Mouse (Mus musculus): ENCODE results near the gene Perp. TPM values are rescaled to one million over a fixed set of nuclear protein-coding genes. Genes with fewer than 3 reads are reported as not detected.

Gene Perp
- polyA plus RNA-seq (2015; fragmentation: Nextera tagmentation; extraction: Ambion mirVana): 17.0 and 18.1 TPM in 2 replicates

GRCm38 (mm10) chr10:18844441-18845286 is at the start of gene Perp:
Gene Perp, plus strand, starts transcription at chr10:18845020.
- peaks cover 57% of the 10 kb centered on the region for H3K27me3 ChIP-seq
- 2% methylated on average over 54 of the region's 54 CpGs for WGBS
- no peaks in the 10 kb centered on the region for H3K36me3 ChIP-seq
- peak; percentile 97 for ATAC-seq (replicated peaks; ENCODE audit: low FRiP score)
- peak within 1 kb of the TSS; percentile 49 for H3K9ac ChIP-seq
- H3K4me3 ChIP-seq (replicated peaks): peak within 1 kb of the TSS; percentile 58
- peak within 1 kb of the TSS; percentile 93 for H3K4me2 ChIP-seq
- no peaks in the 10 kb centered on the region for H3K9me3 ChIP-seq (replicated peaks)
- peaks cover 10% of the 10 kb centered on the region for H3K4me1 ChIP-seq
- peak within 1 kb of the TSS; percentile 27; the same call in 1 of the 2 replicates for H3K27ac ChIP-seq

- no peak overlapping the region for H3K4me3 ChIP-seq (replicated peaks)
- ATAC-seq (replicated peaks; ENCODE audit: low FRiP score): no peak
- H3K27ac ChIP-seq: no peak overlapping the region
- H3K36me3 ChIP-seq: no peaks in the 10 kb centered on the region
- 0 out of 2 replicates have a peak, but pooled peaks cover 3% of the 10 kb centered on the region for H3K4me1 ChIP-seq
- no peak overlapping the region for H3K4me2 ChIP-seq
- 88% methylated on average over 2 of the region's 2 CpGs for WGBS
- no peak overlapping the region for H3K9ac ChIP-seq
- no peaks in the 10 kb centered on the region for H3K9me3 ChIP-seq (replicated peaks)
- no peaks in the 10 kb centered on the region for H3K27me3 ChIP-seq
These were observed 33.1 kb upstream of the Perp start for GRCm38 (mm10) chr10:18811751-18812150.

DNA sequence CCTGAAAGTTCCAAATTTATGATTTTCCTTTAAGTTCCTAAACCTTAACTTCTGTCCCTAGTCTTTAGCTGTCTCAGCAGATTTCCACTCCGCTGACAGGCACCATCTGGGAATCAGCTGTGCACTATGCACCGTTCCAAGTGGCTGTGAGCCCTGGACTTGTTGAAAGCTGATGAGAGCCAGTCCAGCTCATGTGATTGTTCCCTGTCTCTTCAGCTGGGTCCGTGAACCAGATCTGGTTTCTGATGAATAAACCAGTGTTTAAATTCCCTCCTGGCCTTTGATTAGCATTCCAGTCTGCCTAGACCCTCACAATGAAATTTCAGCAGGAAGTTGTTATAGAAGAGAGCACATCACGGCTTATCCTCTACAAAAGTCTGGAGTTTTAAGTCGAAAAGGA is 28.3 kb upstream of the Perp start:
- Histone ChIP-seq H3K9ac (no peak overlapping the region), H3K36me3 (no peaks in the 10 kb centered on the region), H3K9me3 (replicated peaks) (no peaks in the 10 kb centered on the region), H3K4me1 (0 out of 2 replicates have a peak, but pooled peaks cover 3% of the 10 kb centered on the region), H3K27ac (no peak overlapping the region), H3K4me2 (no peak overlapping the region), H3K4me3 (replicated peaks) (no peak overlapping the region), H3K27me3 (no peaks in the 10 kb centered on the region)
- ATAC-seq (replicated peaks; ENCODE audit: low FRiP score): peak; percentile 79
- 40% methylated on average over 5 of the region's 5 CpGs for WGBS

GRCm38 (mm10) chr10:18825143-18825542 is 19.7 kb upstream of the Perp start:
- Histone ChIP-seq H3K4me2 (no peak overlapping the region), H3K27me3 (no peaks in the 10 kb centered on the region), H3K4me3 (replicated peaks) (no peak overlapping the region), H3K9ac (no peak overlapping the region), H3K9me3 (replicated peaks) (no peaks in the 10 kb centered on the region), H3K4me1 (no peaks in the 10 kb centered on the region), H3K27ac (no peak overlapping the region), H3K36me3 (no peaks in the 10 kb centered on the region)
- no peak for ATAC-seq (replicated peaks; ENCODE audit: low FRiP score)

DNA sequence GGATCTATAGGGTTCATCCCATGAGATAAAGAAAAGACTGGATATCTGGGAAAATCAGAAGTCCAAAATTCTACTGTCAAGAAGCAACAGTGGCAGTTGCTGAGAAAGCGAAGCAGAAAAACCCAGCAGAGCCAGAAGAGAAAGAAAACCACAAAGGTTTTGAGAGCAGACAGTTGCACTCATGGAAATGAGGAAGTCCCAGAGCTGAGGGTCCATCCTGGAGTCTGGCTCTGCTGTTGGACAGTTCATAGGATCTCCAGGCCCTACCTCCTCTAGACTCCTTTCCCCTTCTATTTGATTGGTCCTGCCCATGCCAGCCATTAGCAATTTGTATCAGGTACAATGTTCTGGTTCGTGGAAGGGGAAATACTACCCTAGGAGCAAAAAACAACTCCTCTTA is 18.7 kb upstream of the Perp start:
- no peak overlapping the region for H3K4me2 ChIP-seq
- no peak overlapping the region for H3K9ac ChIP-seq
- H3K36me3 ChIP-seq: no peaks in the 10 kb centered on the region
- WGBS: 75% methylated on average over 2 of the region's 2 CpGs
- H3K27me3 ChIP-seq: no peaks in the 10 kb centered on the region
- no peak overlapping the region for H3K27ac ChIP-seq
- no peaks in the 10 kb centered on the region for H3K9me3 ChIP-seq (replicated peaks)
- no peak overlapping the region for H3K4me3 ChIP-seq (replicated peaks)
- H3K4me1 ChIP-seq: 0 out of 2 replicates have a peak, but pooled peaks cover 3% of the 10 kb centered on the region
- ATAC-seq (replicated peaks; ENCODE audit: low FRiP score): no peak

DNA sequence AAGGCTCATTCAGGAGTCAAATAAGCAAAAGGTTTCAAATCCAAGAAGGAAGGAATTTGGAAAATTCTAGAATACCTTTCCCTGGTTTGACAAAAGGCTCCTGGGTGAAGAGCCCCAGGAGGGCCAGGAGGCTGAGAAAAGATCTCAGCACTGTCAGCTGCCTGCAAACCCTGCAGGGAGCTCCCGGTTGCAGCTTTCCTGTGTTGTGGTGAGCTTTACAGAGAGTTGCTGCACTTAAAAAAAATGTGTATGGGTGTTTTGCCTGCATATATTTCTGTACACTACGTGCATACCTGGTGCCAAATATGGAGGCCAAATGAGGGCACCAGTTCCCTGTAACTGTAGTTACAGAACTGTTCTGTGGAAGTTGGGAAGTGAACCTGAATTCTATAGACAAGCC is 16.9 kb upstream of the Perp start:
- Histone ChIP-seq H3K9me3 (replicated peaks) (no peaks in the 10 kb centered on the region), H3K4me1 (0 out of 2 replicates have a peak, but pooled peaks cover 3% of the 10 kb centered on the region), H3K27me3 (no peaks in the 10 kb centered on the region), H3K4me2 (no peak overlapping the region), H3K4me3 (replicated peaks) (no peak overlapping the region), H3K27ac (no peak overlapping the region), H3K36me3 (no peaks in the 10 kb centered on the region), H3K9ac (no peak overlapping the region)
- 58% methylated on average over 2 of the region's 2 CpGs for WGBS
- ATAC-seq (replicated peaks; ENCODE audit: low FRiP score): no peak

- H3K4me1 ChIP-seq: 0 out of 2 replicates have a peak, but pooled peaks cover 3% of the 10 kb centered on the region
- H3K9ac ChIP-seq: no peak overlapping the region
- H3K27me3 ChIP-seq: no peaks in the 10 kb centered on the region
- ATAC-seq (replicated peaks; ENCODE audit: low FRiP score): 0 out of 2 replicates have a peak, but pooled peaks have one; percentile 36
- no peaks in the 10 kb centered on the region for H3K36me3 ChIP-seq
- no peaks in the 10 kb centered on the region for H3K9me3 ChIP-seq (replicated peaks)
- 41% methylated on average over 4 of the region's 4 CpGs for WGBS
- H3K4me3 ChIP-seq (replicated peaks): no peak overlapping the region
- H3K4me2 ChIP-seq: no peak overlapping the region
- H3K27ac ChIP-seq: no peak overlapping the region
These were observed 14.5 kb upstream of the Perp start for GRCm38 (mm10) chr10:18830359-18830758.

- Histone ChIP-seq H3K27me3 (no peaks in the 10 kb centered on the region), H3K27ac (no peak overlapping the region), H3K36me3 (no peaks in the 10 kb centered on the region), H3K4me1 (0 out of 2 replicates have a peak, but pooled peaks cover 3% of the 10 kb centered on the region), H3K9ac (no peak overlapping the region), H3K4me2 (no peak overlapping the region), H3K9me3 (replicated peaks) (no peaks in the 10 kb centered on the region), H3K4me3 (replicated peaks) (no peak overlapping the region)
- ATAC-seq (replicated peaks; ENCODE audit: low FRiP score): no peak; the same call in 1 of the 2 replicates
- WGBS: 44% methylated on average over 7 of the region's 7 CpGs
These were observed 13.0 kb upstream of the Perp start for GRCm38 (mm10) chr10:18831823-18832222.

GRCm38 (mm10) chr10:18834389-18834788 is 10.4 kb upstream of the Perp start:
- Histone ChIP-seq H3K36me3 (no peaks in the 10 kb centered on the region), H3K4me3 (replicated peaks) (no peak overlapping the region), H3K27me3 (no peaks in the 10 kb centered on the region), H3K9ac (no peak overlapping the region), H3K9me3 (replicated peaks) (no peaks in the 10 kb centered on the region), H3K27ac (no peak overlapping the region), H3K4me1 (0 out of 2 replicates have a peak, but pooled peaks cover 3% of the 10 kb centered on the region), H3K4me2 (no peak overlapping the region)
- 49% methylated on average over 2 of the region's 2 CpGs for WGBS
- no peak for ATAC-seq (replicated peaks; ENCODE audit: low FRiP score)

- H3K4me3 ChIP-seq (replicated peaks): no peak overlapping the region
- no peaks in the 10 kb centered on the region for H3K36me3 ChIP-seq
- H3K4me2 ChIP-seq: no peak overlapping the region
- ATAC-seq (replicated peaks; ENCODE audit: low FRiP score): 0 out of 2 replicates have a peak, but pooled peaks have one; percentile 40
- H3K9me3 ChIP-seq (replicated peaks): no peaks in the 10 kb centered on the region
- H3K27ac ChIP-seq: no peak overlapping the region
- H3K27me3 ChIP-seq: no peaks in the 10 kb centered on the region
- no peaks in the 10 kb centered on the region for H3K4me1 ChIP-seq
- H3K9ac ChIP-seq: no peak overlapping the region
- WGBS: 60% methylated on average over 6 of the region's 6 CpGs
These were observed 8.9 kb upstream of the Perp start for GRCm38 (mm10) chr10:18835684-18836479.

DNA sequence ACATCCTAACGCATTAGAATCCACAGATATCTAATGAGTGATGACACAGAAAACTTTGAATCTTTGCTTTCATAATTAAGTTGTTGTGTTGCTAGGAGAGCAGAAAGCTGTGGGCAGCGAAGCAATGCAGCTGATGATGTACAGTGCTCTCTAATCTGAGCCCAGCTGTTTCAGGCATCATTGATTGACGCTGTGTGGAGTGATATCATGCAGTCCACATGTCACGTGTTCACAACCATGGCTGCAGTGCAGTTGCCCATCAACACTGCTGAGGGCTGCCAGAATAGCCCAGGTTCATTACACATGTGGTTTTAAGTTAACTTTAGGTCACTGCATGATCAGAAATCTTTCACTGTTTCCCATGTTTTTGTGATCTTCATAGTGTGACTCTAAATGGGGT is 5.3 kb upstream of the Perp start:
- WGBS: 80% methylated on average over 4 of the region's 4 CpGs
- Histone ChIP-seq H3K27ac (no peak overlapping the region), H3K36me3 (no peaks in the 10 kb centered on the region), H3K9me3 (replicated peaks) (no peaks in the 10 kb centered on the region), H3K4me1 (peaks cover 2% of the 10 kb centered on the region), H3K4me3 (replicated peaks) (no peak overlapping the region), H3K9ac (no peak overlapping the region), H3K27me3 (peaks cover 28% of the 10 kb centered on the region), H3K4me2 (no peak overlapping the region)
- ATAC-seq (replicated peaks; ENCODE audit: low FRiP score): no peak

DNA sequence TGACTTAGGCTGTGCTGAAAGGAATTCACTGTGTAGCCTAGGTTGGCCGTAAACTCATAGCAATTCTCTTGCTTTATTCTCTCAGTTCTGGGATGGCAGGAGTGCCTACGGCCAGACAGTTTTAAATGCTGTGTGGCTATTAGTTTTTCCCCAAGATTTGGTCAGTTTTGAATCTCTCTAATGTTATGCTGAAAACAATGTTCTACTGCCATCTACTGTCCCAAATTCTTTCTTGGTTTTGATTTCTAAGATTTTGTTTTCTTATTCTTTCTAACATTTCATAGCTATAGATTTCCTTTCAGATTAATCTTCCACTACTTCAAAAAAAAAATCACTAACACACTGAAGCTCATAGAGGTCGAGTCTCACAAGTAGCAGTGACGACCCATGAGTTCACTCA is 4.1 kb upstream of the Perp start:
- Histone ChIP-seq H3K9me3 (replicated peaks) (no peaks in the 10 kb centered on the region), H3K9ac (no peak overlapping the region), H3K4me2 (no peak overlapping the region), H3K27me3 (peaks cover 39% of the 10 kb centered on the region), H3K4me1 (peaks cover 10% of the 10 kb centered on the region), H3K27ac (no peak overlapping the region), H3K4me3 (replicated peaks) (no peak overlapping the region), H3K36me3 (no peaks in the 10 kb centered on the region)
- ATAC-seq (replicated peaks; ENCODE audit: low FRiP score): no peak
- WGBS: 53% methylated on average over 4 of the region's 4 CpGs

Data from kidney, embryonic 15.5 days (tissue).